Mouse (Mus musculus) embryonic facial prominence, embryonic 14.5 days (tissue): Measurements from ENCODE around the gene Ambra1. TPM values are rescaled to one million over a fixed set of nuclear protein-coding genes. Genes with fewer than 3 reads are reported as not detected.

ENCODE experiments used
- ATAC-seq: fragments of 200-750 bp; cut with Nextera tagmentation; 2 replicates; pipeline ENCODE4 v1.8.0; 2017; ENCODE audit warnings: low read depth, moderate number of reproducible peaks, moderate TSS enrichment
- DNase-seq: peaks from one replicate; pipeline ENCODE4 v3.0.0-alpha.2; 2015; ENCODE audit warnings: low spot score
- H3K27ac ChIP-seq: fragments of 300-500 bp; sonication (generic); replicated peaks from 2 replicates; pipeline ENCODE4 v1.5.1; 2014; ENCODE audit warnings: low read depth, mild to moderate bottlenecking, low read length, moderate library complexity
- H3K27me3 ChIP-seq: fragments of 300-500 bp; sonication (generic); replicated peaks from 2 replicates; pipeline ENCODE4 v1.6.1; 2014; ENCODE audit warnings: low read length; ENCODE audit not compliant: control insufficient read depth, insufficient read depth
- H3K36me3 ChIP-seq: fragments of 300-500 bp; sonication (generic); 2 replicates; pipeline ENCODE4 v1.6.1; 2014; ENCODE audit warnings: low read length, mixed read lengths; ENCODE audit not compliant: control insufficient read depth, insufficient read depth
- H3K4me1 ChIP-seq: fragments of 300-500 bp; sonication (generic); 2 replicates; pipeline ENCODE4 v1.6.1; 2014; ENCODE audit warnings: antibody characterized with exemption, low read length; ENCODE audit not compliant: control insufficient read depth, insufficient read depth
- H3K4me2 ChIP-seq: fragments of 300-500 bp; sonication (generic); 2 replicates; pipeline ENCODE4 v1.6.1; 2014; ENCODE audit warnings: low read depth, mild to moderate bottlenecking, low read length, moderate library complexity, mixed read lengths
- H3K4me3 ChIP-seq: fragments of 300-500 bp; sonication (generic); 2 replicates; pipeline ENCODE4 v1.5.1; 2014; ENCODE audit warnings: low read depth, mild to moderate bottlenecking, low read length
- H3K9ac ChIP-seq: fragments of 300-500 bp; sonication (generic); 2 replicates; pipeline ENCODE4 v1.6.1; 2014; ENCODE audit warnings: low read depth, mild to moderate bottlenecking, low read length, moderate library complexity, mixed read lengths
- H3K9me3 ChIP-seq: fragments of 300-500 bp; sonication (generic); 2 replicates; pipeline ENCODE4 v1.6.1; 2016; ENCODE audit warnings: low read length; ENCODE audit not compliant: control insufficient read depth
- WGBS: fragments of 180-500 bp; shearing (Covaris S2); extraction: QIAGEN DNeasy Blood & Tissue Kit; methylation state at CpG from one replicate; pipeline ENCODE4 v1.1.7; 2014; 5-methylcytosine and 5-hydroxymethylcytosine counted together
- polyA plus RNA-seq: library from polyadenylated mRNA; unstranded; fragments of >200 nt; fragmentation: Nextera tagmentation; extraction: Ambion mirVana; gene quantifications from 2 replicates; pipeline ENCODE4 v1.2.1, GENCODE M21; 2014

Ambra1 gene
- polyA plus RNA-seq, 1 experiment from 2014 or later = 15.3 TPM

GRCm38 (mm10) chr2:91906141-91906540, 176.2 kb downstream of the Ambra1 start:
- Histone ChIP-seq H3K9me3 (no peaks in the 10 kb centered on the region), H3K4me3 (no peak overlapping the region), H3K27ac (no peak overlapping the region), H3K27me3 (no peaks in the 10 kb centered on the region), H3K4me1 (no peaks in the 10 kb centered on the region), H3K9ac (no peak overlapping the region), H3K36me3 (peaks cover 48% of the 10 kb centered on the region), H3K4me2 (no peak overlapping the region)
- ATAC-seq (0 out of 2 replicates have a peak, but pooled peaks have one; percentile 47), DNase-seq (no peak)
- WGBS = 98% methylated on average over 2 of the region's 2 CpGs

GRCm38 (mm10) chr2:91912616-91913015, 182.7 kb downstream of the Ambra1 start:
- no peak overlapping the region for H3K4me3 ChIP-seq
- no peaks in the 10 kb centered on the region for H3K4me1 ChIP-seq
- no peak overlapping the region for H3K4me2 ChIP-seq
- WGBS = 70% methylated on average over 3 of the region's 3 CpGs
- ATAC-seq (no peak), DNase-seq (no peak)
- no peaks in the 10 kb centered on the region for H3K27me3 ChIP-seq
- H3K27ac ChIP-seq = no peak overlapping the region
- H3K36me3 ChIP-seq = peaks cover 80% of the 10 kb centered on the region
- no peaks in the 10 kb centered on the region for H3K9me3 ChIP-seq
- no peak overlapping the region for H3K9ac ChIP-seq

GRCm38 (mm10) chr2:91913328-91914110, 183.6 kb downstream of the Ambra1 start:
- no peak for ATAC-seq
- Histone ChIP-seq H3K27ac (no peak overlapping the region), H3K4me1 (no peaks in the 10 kb centered on the region), H3K36me3 (peaks cover 88% of the 10 kb centered on the region), H3K9me3 (no peaks in the 10 kb centered on the region), H3K27me3 (no peaks in the 10 kb centered on the region), H3K9ac (no peak overlapping the region), H3K4me2 (no peak overlapping the region), H3K4me3 (no peak overlapping the region)
- no peak for DNase-seq
- 82% methylated on average over 7 of the region's 7 CpGs for WGBS

GRCm38 (mm10) chr2:91916346-91916977, 186.5 kb downstream of the Ambra1 start:
- peaks cover 71% of the 10 kb centered on the region for H3K36me3 ChIP-seq
- WGBS = 94% methylated on average over 7 of the region's 7 CpGs
- H3K9me3 ChIP-seq = no peaks in the 10 kb centered on the region
- DNase-seq (no peak), ATAC-seq (no peak)
- no peak overlapping the region for H3K27ac ChIP-seq
- H3K27me3 ChIP-seq = peaks cover 7% of the 10 kb centered on the region
- H3K4me2 ChIP-seq = no peak overlapping the region
- no peak overlapping the region for H3K4me3 ChIP-seq
- H3K9ac ChIP-seq = no peak overlapping the region
- H3K4me1 ChIP-seq = peaks cover 2% of the 10 kb centered on the region

GRCm38 (mm10) chr2:91917096-91917495, 187.2 kb downstream of the Ambra1 start:
- Histone ChIP-seq H3K4me2 (no peak overlapping the region), H3K4me3 (no peak overlapping the region), H3K9me3 (no peaks in the 10 kb centered on the region), H3K27ac (no peak overlapping the region), H3K9ac (no peak overlapping the region), H3K4me1 (peaks cover 6% of the 10 kb centered on the region), H3K36me3 (peaks cover 65% of the 10 kb centered on the region), H3K27me3 (peaks cover 13% of the 10 kb centered on the region)
- DNase-seq = no peak
- 87% methylated on average over 7 of the region's 7 CpGs for WGBS
- no peak for ATAC-seq

- DNase-seq (no peak), ATAC-seq (no peak)
- Histone ChIP-seq H3K4me3 (no peak overlapping the region), H3K9me3 (no peaks in the 10 kb centered on the region), H3K27me3 (peaks cover 39% of the 10 kb centered on the region), H3K27ac (no peak overlapping the region), H3K9ac (no peak overlapping the region), H3K4me2 (no peak overlapping the region), H3K4me1 (peaks cover 21% of the 10 kb centered on the region), H3K36me3 (peaks cover 37% of the 10 kb centered on the region)
- WGBS = 72% methylated on average over 4 of the region's 4 CpGs
Observed at GRCm38 (mm10) chr2:91920130-91920529, 190.2 kb downstream of the Ambra1 start.

- WGBS = 4% methylated on average over 31 of the region's 31 CpGs
- Histone ChIP-seq H3K9me3 (no peaks in the 10 kb centered on the region), H3K4me1 (peaks cover 21% of the 10 kb centered on the region), H3K4me2 (peak overlapping the region; percentile 96), H3K27me3 (peaks cover 39% of the 10 kb centered on the region), H3K27ac (no peak overlapping the region), H3K9ac (peak overlapping the region; percentile 59), H3K4me3 (peak overlapping the region; percentile 62), H3K36me3 (peaks cover 26% of the 10 kb centered on the region)
- DNase-seq = peak; percentile 79
- 0 out of 2 replicates have a peak, but pooled peaks have one; percentile 21 for ATAC-seq
Observed at GRCm38 (mm10) chr2:91921181-91921789, 191.4 kb downstream of the Ambra1 start.

GRCm38 (mm10) chr2:91921790-91922570, 192.0 kb downstream of the Ambra1 start:
- H3K4me2 ChIP-seq = peak overlapping the region; percentile 96
- peak overlapping the region; percentile 62 for H3K4me3 ChIP-seq
- peaks cover 21% of the 10 kb centered on the region for H3K4me1 ChIP-seq
- H3K27ac ChIP-seq = no peak overlapping the region
- ATAC-seq = peak; percentile 67
- H3K27me3 ChIP-seq = peaks cover 39% of the 10 kb centered on the region
- peak overlapping the region; percentile 59 for H3K9ac ChIP-seq
- H3K36me3 ChIP-seq = peaks cover 21% of the 10 kb centered on the region
- DNase-seq = peak; percentile 65
- under 1% methylated on average over 41 of the region's 64 CpGs for WGBS
- no peaks in the 10 kb centered on the region for H3K9me3 ChIP-seq
